Mouse (Mus musculus) frontal cortex, adult 2 months (tissue): Measurements from ENCODE around the gene Fgf14. TPM values are rescaled to one million over a fixed set of nuclear protein-coding genes. Genes with fewer than 3 reads are reported as not detected.
"Not testable (repeated sequence)": the region's sequence is repeated elsewhere in the genome, so short reads cannot be mapped to it uniquely, and the experiment has no call there.

ENCODE experiments used
- DNase-seq, 2 experiments: peaks; one replicate each; pipeline ENCODE4 v3.0.0; 2022; ENCODE audit warnings: low spot score in 1 of 2; ENCODE audit errors: extremely low spot score in 1 of 2
- polyA plus RNA-seq: library from polyadenylated mRNA; depleted of rRNA; stranded (reverse); fragments of >200 nt; gene quantifications from 2 replicates; pipeline ENCODE4 v1.2.3, GENCODE M21; 2012; rRNA removed

The Fgf14 gene
- polyA plus RNA-seq = 19.6 and 20.8 TPM in 2 replicates

GRCm38 (mm10) chr14:124676506-124677177, at the start of gene Fgf14:
TSS of gene Fgf14 (minus strand) at chr14:124677127.
- peak in 1 of 2 experiments; percentile 51 for DNase-seq

- DNase-seq = peak; percentile 70 to 84
Measured at GRCm38 (mm10) chr14:124677379-124677778, 452 bp upstream of the Fgf14 start.

GRCm38 (mm10) chr14:124675654-124676505, 1.0 kb downstream of the Fgf14 start:
- peak; percentile 16 to 73 for DNase-seq

GRCm38 (mm10) chr14:124675142-124675653, 1.7 kb downstream of the Fgf14 start:
- DNase-seq = peak; percentile 33 to 53

- no peak for DNase-seq
Measured at GRCm38 (mm10) chr14:124674536-124675141, 2.3 kb downstream of the Fgf14 start.

- peak in 1 of 2 experiments; percentile 33 for DNase-seq
Measured at GRCm38 (mm10) chr14:124669739-124670138, 7.2 kb downstream of the Fgf14 start.

GRCm38 (mm10) chr14:124642822-124643221, 34.1 kb downstream of the Fgf14 start:
- DNase-seq = peak in 1 of 2 experiments; percentile 25

- DNase-seq = peak; percentile 22 to 61
Measured at GRCm38 (mm10) chr14:124634881-124635280, 42.0 kb downstream of the Fgf14 start.

GRCm38 (mm10) chr14:124613473-124613872, 63.5 kb downstream of the Fgf14 start:
- peak; percentile 14 to 34 for DNase-seq

- DNase-seq = no peak
Measured at GRCm38 (mm10) chr14:124606036-124606711, 70.8 kb downstream of the Fgf14 start.

- peak; percentile 16 to 48 for DNase-seq
Measured at GRCm38 (mm10) chr14:124605031-124605743, 71.7 kb downstream of the Fgf14 start.

- no peak for DNase-seq
Measured at GRCm38 (mm10) chr14:124576571-124576970, 100.4 kb downstream of the Fgf14 start.

GRCm38 (mm10) chr14:124575130-124575885, 101.6 kb downstream of the Fgf14 start:
- DNase-seq = peak; percentile 41 to 68

- DNase-seq = no peak
Measured at GRCm38 (mm10) chr14:124566445-124566844, 110.5 kb downstream of the Fgf14 start.

GRCm38 (mm10) chr14:124561544-124561943, 115.4 kb downstream of the Fgf14 start:
- DNase-seq = no peak

GRCm38 (mm10) chr14:124536106-124536505, 140.8 kb downstream of the Fgf14 start:
- DNase-seq = no peak

GRCm38 (mm10) chr14:124535376-124535775, 141.6 kb downstream of the Fgf14 start:
- not testable (repeated sequence) for DNase-seq

GRCm38 (mm10) chr14:124532051-124532450, 144.9 kb downstream of the Fgf14 start:
- DNase-seq = no peak

- no peak for DNase-seq
Measured at GRCm38 (mm10) chr14:124512009-124512408, 164.9 kb downstream of the Fgf14 start.
